Mouse (Mus musculus) ES-E14 (cell line): ENCODE measurements around the gene Kl.

ENCODE experiments used
- CHD2 ChIP-seq: IDR thresholded peaks from 2 replicates; pipeline ENCODE4 v1.6.1; 2014; ENCODE audit warnings: mild to moderate bottlenecking, low read depth, low read length, inconsistent platforms
- HCFC1 ChIP-seq: IDR thresholded peaks from 2 replicates; pipeline ENCODE4 v1.6.1; 2012; ENCODE audit warnings: low read length, inconsistent platforms, borderline replicate concordance; ENCODE audit not compliant: insufficient read depth
- ZC3H11A ChIP-seq: IDR thresholded peaks from 2 replicates; pipeline ENCODE4 v1.6.1; 2012; ENCODE audit warnings: low read depth, mild to moderate bottlenecking, inconsistent platforms, low read length, borderline replicate concordance
- ZNF384 ChIP-seq: IDR thresholded peaks from 2 replicates; pipeline ENCODE4 v1.6.1; 2012; ENCODE audit warnings: low read depth, low read length, inconsistent platforms

GRCm38 (mm10) chr5:151026069-151026468 is 73.7 kb downstream of the Kl start:
- TF ChIP-seq ZC3H11A (no peak), CHD2 (no peak), HCFC1 (no peak), ZNF384 (no peak)
